Mouse (Mus musculus): ENCODE measurements at regions not wholly inside any gene's neighbourhood (a gene's known extent, or its start where the extent isn't known, plus 50 kb on each side); places are given as distances from the start of the nearest gene placed in this dataset.
"Not testable (repeated sequence)": the region's sequence is repeated elsewhere in the genome, so short reads cannot be mapped to it uniquely, and the experiment has no call there.

DNA sequence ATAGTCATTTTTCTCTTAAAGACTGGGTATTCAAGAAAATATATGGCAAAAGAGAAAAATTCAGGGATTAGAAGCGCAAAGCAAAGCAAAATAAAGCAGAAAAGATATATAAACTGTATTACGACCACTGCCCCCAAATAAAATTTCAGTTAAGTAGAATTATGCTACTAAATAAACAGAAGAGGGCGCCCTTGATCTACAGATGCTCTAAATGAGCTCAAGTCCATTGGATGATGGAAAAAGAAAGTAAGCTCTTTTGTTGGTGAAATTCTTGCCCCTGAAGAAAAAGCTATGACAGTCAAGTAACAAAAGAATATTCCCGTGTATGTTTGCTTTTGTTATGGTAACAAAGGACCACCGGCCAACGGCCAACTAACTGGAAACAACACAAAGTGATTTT, 165.5 kb upstream of the Stk26 start:
- no peak for DNase-seq

DNA sequence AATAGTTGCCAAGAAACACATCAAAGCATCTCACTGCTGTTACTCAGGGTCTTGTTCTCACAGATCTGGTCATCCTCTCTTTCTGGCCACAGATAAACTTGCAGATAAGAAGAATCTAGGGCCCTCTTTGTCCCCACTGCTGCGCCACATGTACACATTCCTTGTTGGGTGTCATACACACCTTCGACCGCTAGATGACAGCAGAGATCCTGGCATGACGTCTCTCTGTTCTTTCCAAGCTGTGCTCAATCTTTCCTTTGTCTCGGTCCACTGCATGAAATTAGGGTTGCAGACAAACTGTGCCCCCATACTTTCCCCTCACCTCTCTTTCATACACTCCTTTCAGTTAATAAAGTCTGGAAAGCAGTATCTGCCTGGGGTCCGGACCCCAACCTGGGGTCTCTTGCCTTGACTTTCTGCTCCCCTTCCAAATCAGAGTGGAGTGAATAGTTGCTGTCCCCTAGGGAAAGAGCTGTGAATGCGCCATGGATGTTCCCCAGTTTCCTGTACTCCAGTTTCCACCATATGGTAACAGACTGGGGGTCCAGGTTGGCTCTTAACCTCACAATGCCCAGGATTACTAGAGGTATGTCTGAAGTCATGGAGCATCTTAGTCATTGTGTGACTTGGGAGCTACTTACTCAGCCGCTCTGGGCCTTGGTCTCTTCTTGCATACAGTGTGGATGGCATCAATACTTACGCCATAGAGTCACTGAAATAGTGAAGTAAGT, 182.8 kb upstream of the Stk26 start:
- DNase-seq: peak; percentile 14

DNA sequence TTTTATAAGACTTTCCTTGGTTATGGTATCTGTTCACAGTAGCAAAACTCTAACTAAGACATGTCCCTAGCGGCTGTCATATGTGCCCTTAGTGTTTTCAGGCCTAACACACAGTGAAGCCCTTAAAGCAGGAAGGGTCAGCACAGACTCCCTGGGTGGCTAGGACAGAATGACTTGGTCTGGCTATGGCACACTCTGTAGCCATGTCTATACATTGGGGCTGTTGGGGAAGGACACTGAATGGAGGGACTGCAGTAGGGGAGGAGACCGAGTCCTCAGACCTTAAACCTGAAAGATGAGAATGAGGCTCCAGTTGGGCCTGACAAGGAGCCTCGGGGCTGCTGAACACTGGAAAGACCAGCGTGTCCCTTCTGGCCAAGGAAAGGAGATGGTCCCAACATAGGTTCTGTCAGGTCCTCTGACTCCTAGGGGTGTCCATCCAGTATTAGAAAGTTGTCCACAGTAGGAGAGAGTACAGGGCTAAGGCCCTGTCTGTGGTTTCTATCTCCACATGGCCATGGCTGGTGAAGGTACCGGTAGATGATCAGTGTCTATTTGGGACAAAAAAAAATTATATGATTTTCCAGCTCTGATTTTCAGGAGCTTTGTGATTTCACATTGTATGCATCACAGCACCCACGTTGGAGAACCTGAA, 183.5 kb upstream of the Stk26 start:
- DNase-seq: no peak

- not testable (repeated sequence) for DNase-seq
Measured at GRCm38 (mm10) chrX:50655380-50655779, 185.5 kb upstream of the Stk26 start.

DNA sequence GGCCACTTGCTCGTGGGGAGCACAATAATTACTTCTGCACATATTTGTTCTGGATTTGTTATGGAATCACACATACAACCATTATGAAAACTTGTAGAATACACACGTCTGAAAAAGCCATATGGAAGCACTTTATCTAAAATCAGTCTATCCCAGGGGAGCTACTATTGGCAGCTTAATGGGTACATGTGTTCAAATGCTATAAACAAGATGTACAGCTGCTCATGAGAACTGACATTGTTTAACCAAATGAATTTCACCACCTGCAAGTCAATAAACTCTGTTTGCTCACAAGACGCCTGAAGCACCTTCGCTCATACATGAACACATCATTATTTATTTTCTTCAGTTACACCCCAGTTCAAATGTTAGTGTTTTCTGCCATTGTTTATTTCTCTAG, 199.5 kb upstream of the Stk26 start:
- no peak for DNase-seq

DNA sequence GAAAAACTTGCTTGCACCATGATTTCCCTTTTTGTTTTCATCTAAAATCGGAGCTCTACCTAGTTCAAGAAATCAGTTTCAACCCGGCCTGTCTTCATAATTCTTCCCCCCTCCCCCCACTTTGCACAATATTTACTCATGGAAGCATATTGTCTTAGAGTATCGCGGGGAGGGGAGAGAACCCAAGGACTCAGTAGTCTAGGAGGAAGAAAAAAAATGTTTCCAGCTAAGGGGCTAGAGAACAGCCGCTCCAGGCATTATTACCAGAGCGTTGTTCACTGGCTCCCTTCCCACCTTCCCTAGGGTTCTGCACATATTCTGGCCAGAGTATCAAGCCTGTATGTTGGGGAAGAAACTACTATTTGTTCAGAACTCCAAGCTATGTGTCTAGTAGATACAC, 205.2 kb upstream of the Stk26 start:
- DNase-seq: no peak

DNA sequence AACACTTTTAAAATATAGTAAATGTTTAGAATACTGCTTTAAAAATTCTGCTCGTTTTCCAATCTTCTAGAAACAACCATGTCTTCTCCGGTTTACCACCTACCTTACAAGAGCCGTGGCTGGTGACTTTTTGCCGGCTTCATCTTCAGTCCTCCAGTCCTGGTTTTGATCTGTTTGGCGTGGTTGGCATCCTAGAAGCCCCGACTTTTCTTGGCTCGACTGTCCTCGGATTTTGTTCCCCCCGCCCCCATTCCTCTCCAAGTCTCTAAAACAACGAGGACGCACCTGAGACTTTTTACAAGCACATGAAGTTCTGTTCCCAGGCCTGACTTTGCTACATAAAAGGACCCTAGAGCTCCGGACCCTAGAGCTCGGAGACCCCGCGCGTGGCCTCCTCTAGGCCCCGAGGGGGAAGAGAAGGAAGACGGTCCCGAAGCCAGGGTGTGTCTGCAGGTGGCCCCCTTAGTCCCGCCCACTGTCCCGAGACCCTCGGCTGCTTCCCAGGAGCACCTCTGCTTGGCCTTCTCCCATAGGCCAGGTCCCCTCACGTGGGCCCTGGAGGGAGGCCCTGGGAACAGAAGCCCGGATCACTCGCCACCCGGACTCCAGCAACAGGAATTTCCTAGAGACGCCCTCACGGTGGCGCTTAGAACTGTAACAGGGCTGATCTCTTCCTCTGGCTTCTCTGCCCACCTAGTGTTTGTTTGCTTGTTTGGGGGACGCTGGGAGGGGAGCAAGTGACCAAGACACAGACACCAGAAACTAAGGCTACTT, 205.8 kb upstream of the Stk26 start:
- DNase-seq: peak; percentile 80

- DNase-seq: no peak
Measured at GRCm38 (mm10) chrX:50632536-50632935, 204.2 kb upstream of the Olfr1324 start.

GRCm38 (mm10) chrX:50625336-50625735, 197.0 kb upstream of the Olfr1324 start:
- no peak for DNase-seq

DNA sequence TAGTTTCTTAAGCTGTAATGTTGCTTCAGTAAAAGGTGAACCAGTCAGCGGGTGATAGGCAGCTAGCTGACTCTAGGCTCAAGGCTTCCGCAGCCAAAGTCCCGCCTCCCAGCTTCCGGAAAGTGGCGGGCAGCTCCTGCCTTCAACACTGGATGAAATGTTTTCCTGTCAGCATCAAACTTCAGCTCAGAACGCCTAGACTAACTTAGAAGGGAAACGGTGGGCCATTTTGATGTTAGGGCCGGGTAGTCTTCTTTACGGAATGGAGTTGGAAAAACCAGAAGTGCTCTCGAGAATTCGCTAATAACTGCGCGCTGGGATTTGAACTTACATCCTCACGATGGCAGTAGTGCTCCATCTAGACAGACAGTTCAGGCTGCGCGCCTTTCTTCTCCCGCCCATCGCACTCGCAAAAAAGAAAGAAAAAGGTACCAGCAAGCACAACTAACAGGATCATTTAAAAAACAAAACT, 194.7 kb upstream of the Olfr1324 start:
- peak; percentile 54 for DNase-seq

DNA sequence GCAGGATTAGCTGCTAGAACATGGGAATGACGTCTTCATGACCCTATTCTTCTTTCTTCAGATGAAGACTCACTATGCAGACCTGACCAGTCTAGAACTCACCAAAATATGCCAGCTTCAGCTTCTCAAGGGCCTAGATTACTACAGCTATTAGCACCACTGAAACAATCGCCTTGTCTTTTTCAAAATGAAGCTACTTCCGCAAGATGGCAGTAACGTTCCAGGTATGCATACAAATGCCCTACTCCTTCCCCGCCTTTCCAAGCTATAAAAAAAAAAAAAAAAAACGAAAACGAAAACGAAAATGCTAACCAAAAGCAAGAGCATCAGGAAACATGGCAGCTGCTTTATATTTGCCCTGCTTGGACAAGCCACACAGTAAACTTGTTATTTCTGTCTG, 192.6 kb upstream of the Olfr1324 start:
- DNase-seq: no peak

DNA sequence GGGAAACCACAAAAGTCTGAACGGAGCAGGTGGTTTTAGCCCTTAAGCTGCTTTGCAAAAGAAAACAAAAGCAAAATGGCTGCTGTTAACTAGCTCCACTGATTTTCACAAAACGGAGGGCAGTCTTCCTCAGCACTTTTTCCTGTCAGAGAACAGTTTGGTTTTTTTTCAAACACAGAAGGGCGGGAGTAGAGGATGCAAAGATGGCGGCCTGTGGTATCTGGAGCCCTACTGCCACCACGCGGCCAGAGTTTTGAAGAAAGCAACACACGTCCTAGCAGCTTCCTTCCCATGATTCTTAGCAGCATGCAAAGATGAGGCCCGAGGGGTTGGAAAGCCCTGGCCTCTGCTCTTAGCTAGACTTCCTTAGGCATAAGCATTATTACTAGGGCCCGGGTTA, 191.6 kb upstream of the Olfr1324 start:
- peak; percentile 70 for DNase-seq

DNA sequence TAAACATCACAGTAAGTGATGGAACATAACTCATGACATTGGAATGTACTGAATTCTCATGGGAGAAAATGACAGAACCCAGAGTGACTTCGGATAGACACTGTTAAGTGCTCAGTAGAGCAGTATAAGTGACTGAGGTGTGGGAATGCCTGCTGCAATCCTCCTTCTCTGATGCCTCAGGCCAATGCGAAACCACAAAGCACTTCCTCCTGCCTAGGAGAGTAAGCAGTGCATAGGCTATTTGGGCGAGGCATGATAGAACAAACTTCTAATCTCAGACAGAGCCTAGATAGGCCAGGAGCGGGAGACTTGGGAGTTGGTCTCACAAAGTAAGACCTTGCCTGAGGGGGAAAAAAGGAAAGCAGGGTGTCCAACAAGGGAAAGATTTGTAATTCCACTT, 190.6 kb upstream of the Olfr1324 start:
- DNase-seq: no peak

GRCm38 (mm10) chrX:50616920-50617319, 188.6 kb upstream of the Olfr1324 start:
- DNase-seq: peak; percentile 84

DNA sequence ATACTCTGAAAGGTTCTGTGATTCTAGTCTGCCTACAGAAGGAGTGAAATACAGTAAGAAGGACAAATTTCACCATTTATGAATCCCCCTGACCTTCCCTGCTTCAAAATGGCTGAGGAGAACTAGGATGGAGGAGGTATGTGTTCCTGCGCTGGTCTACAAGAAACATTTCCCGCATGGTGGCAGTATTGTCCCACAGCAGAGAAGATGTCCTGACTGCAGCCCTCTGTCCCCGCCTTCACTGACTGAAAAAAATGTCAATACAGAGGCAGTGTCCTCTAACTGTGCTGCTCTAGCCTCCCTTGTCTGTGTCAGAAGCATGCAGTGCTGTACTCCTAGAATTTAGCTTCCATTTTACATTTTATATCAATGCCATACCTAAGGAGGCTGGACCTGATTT, 186.6 kb upstream of the Olfr1324 start:
- DNase-seq: peak; percentile 70

- peak; percentile 44 for DNase-seq
Measured at GRCm38 (mm10) chrX:50614367-50614766, 186.1 kb upstream of the Olfr1324 start.

GRCm38 (mm10) chrX:50611765-50612591, 183.7 kb upstream of the Olfr1324 start:
- peak; percentile 61 for DNase-seq

DNA sequence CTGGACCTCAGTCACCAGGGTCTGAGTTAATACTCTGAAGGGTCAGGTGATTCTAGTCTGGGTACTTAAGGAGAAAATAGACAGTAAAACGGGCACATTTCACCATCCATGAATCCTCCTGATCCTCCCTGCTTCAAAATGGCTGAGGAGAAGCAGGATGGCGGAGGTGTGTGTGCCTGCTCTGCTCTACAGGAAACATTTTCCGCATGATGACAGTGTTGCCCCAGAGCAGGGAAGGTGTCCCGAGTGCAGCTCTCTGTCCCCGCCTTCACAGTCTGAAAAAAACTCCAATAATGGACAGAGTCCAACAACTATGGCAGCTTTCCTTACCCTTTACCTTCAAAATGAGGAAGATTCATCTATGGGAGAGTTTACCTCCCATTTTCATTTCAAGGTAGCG, 179.8 kb upstream of the Olfr1324 start:
- DNase-seq: not testable (repeated sequence)

GRCm38 (mm10) chrX:50607636-50608035, 179.3 kb upstream of the Olfr1324 start:
- DNase-seq: no peak

GRCm38 (mm10) chrX:50605517-50605916, 177.2 kb upstream of the Olfr1324 start:
- DNase-seq: peak; percentile 62

DNA sequence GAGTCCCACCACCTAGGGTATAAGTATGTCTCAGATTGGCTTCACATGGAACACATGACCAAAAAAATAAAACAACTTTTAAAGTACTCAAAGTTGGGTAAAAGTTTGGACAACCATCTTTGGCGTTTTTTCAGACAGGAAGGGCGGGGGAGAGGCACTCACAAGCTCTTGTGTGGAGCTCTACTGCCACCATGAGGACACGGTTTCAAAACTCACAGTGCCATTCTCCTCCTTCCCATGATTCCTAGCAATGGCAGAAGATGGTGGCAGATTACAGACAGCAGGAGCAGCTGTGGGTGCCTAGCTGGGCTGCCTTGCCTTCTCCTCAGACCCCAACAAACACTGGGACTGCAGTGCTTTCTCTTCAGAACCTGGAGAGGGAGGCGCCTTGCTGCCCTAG, 176.7 kb upstream of the Olfr1324 start:
- DNase-seq: peak; percentile 64

DNA sequence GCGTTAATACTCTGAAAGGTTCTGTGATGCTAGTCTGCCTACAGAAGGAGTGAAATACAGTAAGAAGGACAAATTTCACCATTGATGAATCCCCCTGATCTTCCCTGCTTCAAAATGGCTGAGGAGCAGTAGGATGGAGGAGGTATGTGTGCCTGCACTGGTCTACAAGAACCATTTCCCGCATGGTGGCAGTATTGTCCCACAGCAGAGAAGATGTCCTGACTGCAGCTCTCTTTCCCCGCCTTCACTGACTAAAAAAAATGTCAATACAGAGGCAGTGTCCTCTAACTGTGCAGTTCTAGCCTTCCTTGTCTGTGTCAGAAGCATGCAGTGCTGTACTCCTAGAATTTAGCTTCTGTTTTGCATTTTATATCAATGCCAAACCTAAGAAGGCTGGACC, 174.6 kb upstream of the Olfr1324 start:
- peak; percentile 80 for DNase-seq
